Mouse (Mus musculus) brain, embryonic 14.5 days (tissue): ENCODE measurements around the gene Ppfia3.
A peak's percentile ranks its signal among the peaks of the same experiment; 100 is the strongest.

ENCODE experiments used
- CTCF ChIP-seq: fragments of 200-500 bp; IDR thresholded peaks from 2 replicates; pipeline ENCODE4 v1.5.1; 2012; ENCODE audit warnings: inconsistent platforms, mild to moderate bottlenecking, moderate library complexity, borderline replicate concordance; ENCODE audit not compliant: insufficient read depth, insufficient read length; ENCODE audit errors: extremely low read depth
- POLR2A ChIP-seq: fragments of 200-500 bp; IDR thresholded peaks from 2 replicates; pipeline ENCODE4 v1.6.1; 2012; ENCODE audit warnings: mild to moderate bottlenecking, inconsistent platforms, borderline replicate concordance; ENCODE audit not compliant: poor library complexity, insufficient read depth, insufficient read length, severe bottlenecking; ENCODE audit errors: extremely low read depth

- no peak for TF ChIP-seq POLR2A
- peak; percentile 56; the same call in 1 of the 2 replicates for TF ChIP-seq CTCF
Measured at GRCm38 (mm10) chr7:45403532-45404261, 36.9 kb upstream of the Ppfia3 start.
